9 mouse cellular contexts compared by ENCODE assay signal in genomic region chrX:73869334-73869733, GRCm38 (mm10). TPM values are rescaled to one million over a fixed set of nuclear protein-coding genes. Genes with fewer than 3 reads are reported as not detected.
DNase-seq lines count a peak whose midpoint lies in the region; ATAC-seq lines count a peak whose summit lies in the region.
"Had no signal": no experiment of that assay in that cellular context is flagged by ENCODE, and none has a peak within 500 bp of the region (broad histone marks: within the 10 kb centered on the region; RNA-seq: fewer than 3 reads in every experiment).

No protein-coding gene starts in this region.

- WGBS in hindbrain, embryonic 10.5 days, result 16% methylated on average over 5 of the region's 5 CpGs
- WGBS in hindbrain, embryonic 14.5 days, result 13% methylated on average over 5 of the region's 5 CpGs
- 11% methylated on average over 5 of the region's 5 CpGs for WGBS in limb, embryonic 11.5 days

- no peaks in the 10 kb centered on the region for H3K36me3 ChIP-seq in hindbrain, embryonic 10.5 days
- peaks cover 11% of the 10 kb centered on the region for H3K36me3 ChIP-seq in hindbrain, embryonic 14.5 days (replicated peaks; ENCODE audit: control insufficient read depth, insufficient read depth)
- H3K36me3 ChIP-seq in limb, embryonic 11.5 days (ENCODE audit: control insufficient read depth, insufficient read depth, low read length), result no peaks in the 10 kb centered on the region

- no peaks in the 10 kb centered on the region for H3K9me3 ChIP-seq in hindbrain, embryonic 10.5 days
- no peaks in the 10 kb centered on the region for H3K9me3 ChIP-seq in hindbrain, embryonic 14.5 days (ENCODE audit: control insufficient read depth, low read length)
- no peaks in the 10 kb centered on the region for H3K9me3 ChIP-seq in limb, embryonic 11.5 days (ENCODE audit: control insufficient read depth, low read length)

- peaks cover 28% of the 10 kb centered on the region for H3K4me1 ChIP-seq in hindbrain, embryonic 10.5 days (replicated peaks)
- H3K4me1 ChIP-seq in hindbrain, embryonic 14.5 days (replicated peaks; ENCODE audit: control insufficient read depth, insufficient read depth, low read length), result peaks cover 16% of the 10 kb centered on the region; the same call in 1 of the 2 replicates
- no peaks in the 10 kb centered on the region for H3K4me1 ChIP-seq in limb, embryonic 11.5 days (ENCODE audit: control insufficient read depth, insufficient read depth, low read length)

- no peak overlapping the region for H3K4me2 ChIP-seq in hindbrain, embryonic 14.5 days (replicated peaks)
- H3K4me2 ChIP-seq in limb, embryonic 11.5 days (ENCODE audit: low read depth, severe bottlenecking), result no peak overlapping the region

- no peak overlapping the region for H3K27ac ChIP-seq in hindbrain, embryonic 10.5 days
- no peak overlapping the region for H3K27ac ChIP-seq in hindbrain, embryonic 14.5 days
- H3K27ac ChIP-seq in limb, embryonic 11.5 days (replicated peaks; ENCODE audit: low read depth, low read length), result no peak overlapping the region

- H3K27me3 ChIP-seq in hindbrain, embryonic 10.5 days (ENCODE audit: insufficient read depth, poor library complexity, severe bottlenecking), result no peaks in the 10 kb centered on the region
- H3K27me3 ChIP-seq in hindbrain, embryonic 14.5 days (ENCODE audit: control insufficient read depth, insufficient read depth, low read length), result no peaks in the 10 kb centered on the region
- no peaks in the 10 kb centered on the region for H3K27me3 ChIP-seq in limb, embryonic 11.5 days (ENCODE audit: control insufficient read depth, insufficient read depth, low read length)

- peak; percentile 35 for DNase-seq in hindbrain, embryonic 10.5 days (ENCODE audit: low spot score)
- no peak for DNase-seq in hindbrain, embryonic 14.5 days (ENCODE audit: low spot score)
- DNase-seq in 416B (ENCODE audit: low read depth) (peak; percentile 39), R1 (ENCODE audit: low read depth, low spot score) (peak; percentile 36)
- peak; percentile 74 for DNase-seq in limb, embryonic 11.5 days (ENCODE audit: low spot score)
- no peak for DNase-seq in cerebellum, postnatal 14 days
- no peak for DNase-seq in frontal cortex, postnatal 14 days (ENCODE audit: low spot score in 2 of 2)

- no peak overlapping the region for H3K4me3 ChIP-seq in hindbrain, embryonic 10.5 days
- H3K4me3 ChIP-seq in hindbrain, embryonic 14.5 days (replicated peaks; ENCODE audit: low read length), result no peak overlapping the region
- no peak overlapping the region for H3K4me3 ChIP-seq in limb, embryonic 11.5 days (ENCODE audit: low read depth, low read length)

- no peak overlapping the region for H3K9ac ChIP-seq in hindbrain, embryonic 14.5 days
- no peak overlapping the region for H3K9ac ChIP-seq in limb, embryonic 11.5 days (ENCODE audit: low read length)

- ATAC-seq in hindbrain, embryonic 14.5 days (ENCODE audit: low FRiP score), result no peak
- ATAC-seq in limb, embryonic 11.5 days (ENCODE audit: insufficient number of reproducible peaks, low FRiP score, low TSS enrichment, low read depth), result no peak
- ATAC-seq in erythroblast, adult 5-6 weeks (replicated peaks; ENCODE audit: low FRiP score, poor library complexity, severe bottlenecking), result no peak

RNA-seq across cellular contexts. Expression of gene Avpr2, which starts 22.6 kb away (rescaled TPM):
- 0.16 TPM in 1 of 2 replicates, not detected in the other for polyA plus RNA-seq in hindbrain, embryonic 10.5 days (2016; fragmentation: Nextera tagmentation; extraction: Ambion mirVana)
- 0.39 TPM in 1 of 2 replicates, not detected in the other for polyA plus RNA-seq in hindbrain, embryonic 14.5 days (2014; fragmentation: Nextera tagmentation; extraction: Ambion mirVana)
- 0.21 and 0.35 TPM in 2 replicates for polyA plus RNA-seq in limb, embryonic 11.5 days (2014; fragmentation: Nextera tagmentation; extraction: Ambion mirVana)
- total RNA-seq in erythroblast, adult 5-6 weeks (2015; ENCODE audit: low replicate concordance), result not detected in 2 replicates
- total RNA-seq in erythroblast, adult 5-6 weeks (2017; ENCODE audit: low replicate concordance), result not detected in 2 replicates
- polyA plus RNA-seq: frontal cortex, adult 2 months had no signal

RNA-seq across cellular contexts. Expression of gene L1cam, which starts 26.6 kb away (rescaled TPM):
- polyA plus RNA-seq in hindbrain, embryonic 10.5 days (2016; fragmentation: Nextera tagmentation; extraction: Ambion mirVana), result 13.4 and 26.1 TPM in 2 replicates
- polyA plus RNA-seq in hindbrain, embryonic 14.5 days (2014; fragmentation: Nextera tagmentation; extraction: Ambion mirVana), result 135 and 147 TPM in 2 replicates
- polyA plus RNA-seq in limb, embryonic 11.5 days (2014; fragmentation: Nextera tagmentation; extraction: Ambion mirVana), result 0.85 and 1.2 TPM in 2 replicates
- 5.2 TPM in 2 replicates for total RNA-seq in erythroblast, adult 5-6 weeks (2015; ENCODE audit: low replicate concordance)
- 5.3 and 6.2 TPM in 2 replicates for total RNA-seq in erythroblast, adult 5-6 weeks (2017; ENCODE audit: low replicate concordance)

RNA-seq across cellular contexts. Expression of gene Pdzd4, which starts 44.6 kb away (rescaled TPM):
- polyA plus RNA-seq in hindbrain, embryonic 10.5 days (2016; fragmentation: Nextera tagmentation; extraction: Ambion mirVana), result 0.63 and 1.0 TPM in 2 replicates
- 5.5 and 6.4 TPM in 2 replicates for polyA plus RNA-seq in hindbrain, embryonic 14.5 days (2014; fragmentation: Nextera tagmentation; extraction: Ambion mirVana)
- polyA plus RNA-seq in limb, embryonic 11.5 days (2014; fragmentation: Nextera tagmentation; extraction: Ambion mirVana), result 0.73 and 1.1 TPM in 2 replicates
- total RNA-seq in erythroblast, adult 5-6 weeks (2015; ENCODE audit: low replicate concordance), result 1.5 TPM in 1 of 2 replicates, not detected in the other
- 0.28 TPM in 1 of 2 replicates, not detected in the other for total RNA-seq in erythroblast, adult 5-6 weeks (2017; ENCODE audit: low replicate concordance)

RNA-seq across cellular contexts. Expression of gene Arhgap4, which starts 52.3 kb away (rescaled TPM):
- 2.2 TPM in 2 replicates for polyA plus RNA-seq in hindbrain, embryonic 10.5 days (2016; fragmentation: Nextera tagmentation; extraction: Ambion mirVana)
- polyA plus RNA-seq in hindbrain, embryonic 14.5 days (2014; fragmentation: Nextera tagmentation; extraction: Ambion mirVana), result 3.0 and 3.1 TPM in 2 replicates
- polyA plus RNA-seq in limb, embryonic 11.5 days (2014; fragmentation: Nextera tagmentation; extraction: Ambion mirVana), result 2.0 and 2.3 TPM in 2 replicates
- 15.5 and 16.3 TPM in 2 replicates for total RNA-seq in erythroblast, adult 5-6 weeks (2015; ENCODE audit: low replicate concordance)
- total RNA-seq in erythroblast, adult 5-6 weeks (2017; ENCODE audit: low replicate concordance), result 18.4 and 23.4 TPM in 2 replicates

RNA-seq across cellular contexts. Expression of gene Naa10, which starts 52.4 kb away (rescaled TPM):
- 148 and 159 TPM in 2 replicates for polyA plus RNA-seq in hindbrain, embryonic 10.5 days (2016; fragmentation: Nextera tagmentation; extraction: Ambion mirVana)
- 86.8 and 98.0 TPM in 2 replicates for polyA plus RNA-seq in hindbrain, embryonic 14.5 days (2014; fragmentation: Nextera tagmentation; extraction: Ambion mirVana)
- 156 and 159 TPM in 2 replicates for polyA plus RNA-seq in limb, embryonic 11.5 days (2014; fragmentation: Nextera tagmentation; extraction: Ambion mirVana)
- total RNA-seq in erythroblast, adult 5-6 weeks (2015; ENCODE audit: low replicate concordance), result 10.6 and 26.8 TPM in 2 replicates
- total RNA-seq in erythroblast, adult 5-6 weeks (2017; ENCODE audit: low replicate concordance), result 18.1 TPM in 2 replicates

Comparison
In these comparisons a context has a peak if more than half of its experiments do, and no peak if none do; other contexts are left out.
1. DNase-seq: peak in hindbrain, embryonic 10.5 days (single experiment), 416B (single experiment), R1 (single experiment) and limb, embryonic 11.5 days (single experiment); none in hindbrain, embryonic 14.5 days (single experiment), cerebellum, postnatal 14 days (0 of 2) and frontal cortex, postnatal 14 days (0 of 2).